ENCODE assay signal across 9 mouse cellular contexts in the genomic region with DNA sequence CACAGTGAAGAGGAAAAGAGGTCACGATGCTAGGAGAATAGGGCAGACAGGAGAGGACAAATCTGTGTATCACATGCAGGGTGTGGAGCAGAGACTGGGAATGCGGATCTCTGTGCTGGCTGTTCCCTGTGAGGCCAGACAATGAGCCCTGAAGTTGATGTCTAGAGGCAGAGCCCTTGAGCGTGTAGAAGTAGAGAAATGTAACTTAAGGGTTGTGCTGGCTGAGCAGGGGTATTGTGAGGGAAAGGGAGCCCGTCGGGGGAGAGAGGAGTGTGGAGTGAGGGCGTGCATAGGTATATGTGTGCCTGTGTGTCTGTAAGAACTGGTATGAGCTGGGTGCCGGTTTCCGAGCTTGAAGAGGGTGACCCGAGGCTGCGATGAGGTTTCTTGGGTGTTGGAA. TPM values are rescaled to one million over a fixed set of nuclear protein-coding genes. Genes with fewer than 3 reads are reported as not detected.
DNase-seq lines count a peak whose midpoint lies in the region; ATAC-seq and TF ChIP-seq lines count a peak whose summit lies in the region.
"Had no signal": no experiment of that assay in that cellular context is flagged by ENCODE, and none has a peak within 500 bp of the region (broad histone marks: within the 10 kb centered on the region; RNA-seq: fewer than 3 reads in every experiment).

No protein-coding gene starts in this region.

- peak overlapping the region; percentile 34 for H3K9ac ChIP-seq in midbrain, postnatal 0 days (replicated peaks; ENCODE audit: low read length, poor library complexity, severe bottlenecking)

- H3K27me3 ChIP-seq in forebrain, embryonic 10.5 days (ENCODE audit: poor library complexity, severe bottlenecking): no peaks in the 10 kb centered on the region
- no peaks in the 10 kb centered on the region for H3K27me3 ChIP-seq in midbrain, postnatal 0 days (ENCODE audit: insufficient read depth, low read length)

- H3K36me3 ChIP-seq in forebrain, embryonic 10.5 days (replicated peaks): no peaks in the 10 kb centered on the region
- no peaks in the 10 kb centered on the region for H3K36me3 ChIP-seq in midbrain, postnatal 0 days (ENCODE audit: insufficient read depth, low read length)

- H3K4me2 ChIP-seq in midbrain, postnatal 0 days (ENCODE audit: low read depth, low read length, poor library complexity, severe bottlenecking): peak overlapping the region; percentile 55

- H3K4me1 ChIP-seq in forebrain, embryonic 10.5 days: peaks cover 24% of the 10 kb centered on the region
- H3K4me1 ChIP-seq in midbrain, postnatal 0 days (ENCODE audit: insufficient read depth, low read length): 0 out of 2 replicates have a peak, but pooled peaks cover under 1% of the 10 kb centered on the region

- 14% methylated on average over 10 of the region's 10 CpGs for WGBS in forebrain, embryonic 10.5 days
- WGBS in large intestine, adult 2 months: 10% methylated on average over 10 of the region's 10 CpGs
- 11% methylated on average over 10 of the region's 10 CpGs for WGBS in midbrain, postnatal 0 days

- no peak for TF ChIP-seq CTCF in gastrocnemius, adult 2 months (IDR thresholded peaks at IDR 0.05)
- TF ChIP-seq CTCF in midbrain, postnatal 0 days (IDR thresholded peaks at IDR 0.05): no peak

- H3K4me3 ChIP-seq in gastrocnemius, adult 2 months: peak overlapping the region; percentile 68
- peak overlapping the region; percentile 57 for H3K4me3 ChIP-seq in forebrain, embryonic 10.5 days
- peak overlapping the region; percentile 40 for H3K4me3 ChIP-seq in midbrain, postnatal 0 days (ENCODE audit: low read depth, low read length)

- ATAC-seq in midbrain, postnatal 0 days (ENCODE audit: low FRiP score): peak; percentile 36

- H3K9me3 ChIP-seq in forebrain, embryonic 10.5 days: no peaks in the 10 kb centered on the region; the same call in 1 of the 2 replicates
- H3K9me3 ChIP-seq in midbrain, postnatal 0 days (ENCODE audit: low read length): no peaks in the 10 kb centered on the region

- no peak for DNase-seq in gastrocnemius, adult 2 months
- DNase-seq in gastrocnemius, postnatal 10 days: no peak
- DNase-seq in ovary, postnatal 10 days (ENCODE audit: low spot score): peak; percentile 5
- no peak for DNase-seq in ovary, adult 18-20 months (ENCODE audit: low spot score)
- no peak for DNase-seq in forebrain, embryonic 10.5 days (ENCODE audit: extremely low spot score, low spot score)
- DNase-seq in large intestine, adult 2 months (ENCODE audit: low read depth, low spot score): peak; percentile 19
- DNase-seq in midbrain, postnatal 0 days (ENCODE audit: low spot score): no peak
- no peak for DNase-seq in cerebellum, adult 9-10 months

- intact Hi-C loops in gastrocnemius, adult 2 months (cut with DNase I): loop anchor here (1.0 to 2.0 kb wide), 2 partner anchors 36 to 38 kb away; no protein-coding TSS in a partner anchor

- H3K27ac ChIP-seq in gastrocnemius, adult 2 months: peak overlapping the region; percentile 25
- peak overlapping the region; percentile 75 for H3K27ac ChIP-seq in forebrain, embryonic 10.5 days
- H3K27ac ChIP-seq in midbrain, postnatal 0 days (ENCODE audit: low read depth, low read length): peak overlapping the region; percentile 85

RNA-seq across cellular contexts. Expression of gene Klrb1c, which starts 13.5 kb away (rescaled TPM):
- total RNA-seq in gastrocnemius, adult 2 months (2021): not detected
- total RNA-seq in gastrocnemius, postnatal 10 days (2021): under 1 TPM in 1 of 2 experiments, not detected in 1; 0.14 TPM
- not detected in 2 replicates for polyA plus RNA-seq in forebrain, embryonic 10.5 days (2016; fragmentation: Nextera tagmentation; extraction: Ambion mirVana)
- 0.21 and 0.31 TPM in 2 replicates for polyA plus RNA-seq in large intestine, adult 2 months (2012; rRNA removed)
- 0.09 and 0.77 TPM in 2 replicates for total RNA-seq in midbrain, postnatal 0 days (2014; rRNA removed)
- 0.09 and 0.25 TPM in 2 replicates for polyA plus RNA-seq in midbrain, postnatal 0 days (2015; fragmentation: Nextera tagmentation; extraction: Ambion mirVana)

RNA-seq across cellular contexts. Expression of gene Gm44511, which starts 23.6 kb away (rescaled TPM):
- total RNA-seq in gastrocnemius, adult 2 months (2021): not detected
- total RNA-seq in gastrocnemius, postnatal 10 days (2021): not detected
- polyA plus RNA-seq in forebrain, embryonic 10.5 days (2016; fragmentation: Nextera tagmentation; extraction: Ambion mirVana): not detected in 2 replicates
- 1.6 TPM in 1 of 2 replicates, not detected in the other for polyA plus RNA-seq in large intestine, adult 2 months (2012; rRNA removed)
- not detected in 2 replicates for total RNA-seq in midbrain, postnatal 0 days (2014; rRNA removed)
- polyA plus RNA-seq in midbrain, postnatal 0 days (2015; fragmentation: Nextera tagmentation; extraction: Ambion mirVana): not detected in 2 replicates
- total RNA-seq: heart, postnatal 36 days had no signal

RNA-seq across cellular contexts. Expression of gene Klrb1b, which starts 23.6 kb away (rescaled TPM):
- total RNA-seq in gastrocnemius, adult 2 months (2021): not detected
- total RNA-seq in gastrocnemius, postnatal 10 days (2021): not detected
- polyA plus RNA-seq in forebrain, embryonic 10.5 days (2016; fragmentation: Nextera tagmentation; extraction: Ambion mirVana): not detected in 2 replicates
- polyA plus RNA-seq in large intestine, adult 2 months (2012; rRNA removed): 0.79 and 0.93 TPM in 2 replicates
- total RNA-seq in midbrain, postnatal 0 days (2014; rRNA removed): not detected in 2 replicates
- not detected in 2 replicates for polyA plus RNA-seq in midbrain, postnatal 0 days (2015; fragmentation: Nextera tagmentation; extraction: Ambion mirVana)
- total RNA-seq: heart, postnatal 36 days had no signal

Comparison
In these comparisons a context has a peak if more than half of its experiments do, and no peak if none do; other contexts are left out.
1. DNase-seq: peak in ovary, postnatal 10 days (single experiment) and large intestine, adult 2 months (single experiment); none in gastrocnemius, adult 2 months (single experiment), gastrocnemius, postnatal 10 days (single experiment), ovary, adult 18-20 months (single experiment), forebrain, embryonic 10.5 days (single experiment), midbrain, postnatal 0 days (single experiment) and cerebellum, adult 9-10 months (single experiment).
2. H3K27ac ChIP-seq: peak in every context shown above with its lines; median percentile 85 in midbrain, postnatal 0 days; 75 in forebrain, embryonic 10.5 days; 25 in gastrocnemius, adult 2 months.
3. Peak in every context shown above with its lines, with median percentiles within 50 percentile points of each other: H3K4me3 ChIP-seq.